Mouse (Mus musculus): ENCODE measurements around the gene Gal.

The Gal gene

DNA sequence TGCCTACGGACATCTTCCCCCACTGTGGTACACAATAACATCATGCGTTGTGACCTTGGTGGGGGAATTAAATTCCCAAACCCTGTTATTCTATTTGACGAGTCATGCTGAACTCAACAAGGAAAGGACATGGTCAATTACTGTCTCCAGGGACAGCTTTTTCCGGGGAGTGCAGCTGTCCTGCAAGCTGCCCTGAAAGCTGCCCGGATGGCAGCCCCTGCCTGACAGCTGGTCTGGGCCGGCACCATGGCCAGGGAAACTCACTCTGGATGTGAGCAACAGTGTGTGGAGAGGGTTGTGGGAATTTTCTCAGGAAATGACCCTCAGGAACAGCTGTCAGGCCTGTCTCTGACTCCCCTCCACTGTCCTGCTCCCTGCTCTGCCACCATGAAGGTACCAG is 8.1 kb upstream of the Gal start:
- DNase-seq (ENCODE audit: low spot score in 2 of 2), result no peak

DNA sequence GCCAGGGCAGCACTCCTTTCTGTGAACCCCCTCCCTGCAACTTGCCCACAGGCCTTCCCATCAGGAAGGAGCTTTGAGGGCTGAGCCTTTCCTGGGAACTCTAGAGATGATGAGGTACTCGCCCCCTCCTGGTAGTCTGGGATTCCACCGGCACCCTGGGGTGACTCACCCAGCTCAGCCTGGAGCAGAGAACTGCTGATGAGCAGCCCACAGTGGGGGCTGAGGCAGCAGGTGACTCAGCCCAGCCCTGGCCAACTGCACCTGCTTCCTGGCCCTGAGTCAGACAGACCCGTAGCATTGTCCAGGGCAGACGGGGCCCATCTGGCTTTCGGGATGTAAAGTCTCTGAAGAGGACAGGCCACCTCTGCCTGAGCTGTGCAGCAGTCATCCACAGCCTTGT is 4.9 kb upstream of the Gal start:
- DNase-seq (ENCODE audit: low spot score in 2 of 2), result peak; percentile 59 to 64

DNA sequence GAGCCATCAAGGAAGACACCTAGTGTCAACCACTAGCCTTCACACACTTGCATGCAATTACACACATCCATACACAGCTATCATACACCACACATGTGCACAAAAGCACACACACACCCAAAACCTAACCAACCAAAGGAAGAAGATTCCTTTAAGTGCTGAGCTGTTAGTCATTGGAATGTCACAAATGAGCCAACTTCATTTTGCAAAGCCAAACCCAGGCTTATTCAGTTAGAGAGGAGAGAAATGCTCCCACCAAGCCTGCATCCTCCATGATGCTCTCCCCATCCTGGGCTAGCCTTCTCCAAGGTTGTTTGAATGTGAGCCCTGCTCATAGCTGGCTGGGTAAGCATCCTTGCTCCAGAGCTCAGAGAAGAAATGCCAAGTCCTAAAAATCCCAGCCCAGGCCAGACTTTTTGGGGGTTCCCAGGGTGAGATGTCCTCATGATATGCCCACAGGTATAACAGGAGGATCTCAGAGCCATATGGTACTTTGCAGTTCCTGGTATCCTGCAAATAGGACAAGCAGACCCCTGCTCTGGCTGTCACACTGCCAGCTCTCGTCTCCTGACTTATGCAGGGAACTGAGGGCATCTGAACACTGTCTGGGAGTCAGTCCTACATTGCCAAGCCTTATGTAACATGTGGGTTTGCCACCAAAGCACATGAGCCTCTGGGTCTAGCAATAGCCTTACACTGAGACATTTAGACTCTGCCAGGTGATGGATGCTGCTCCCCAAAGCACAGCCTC is 8.6 kb downstream of the Gal start:
- no peak for DNase-seq (ENCODE audit: low spot score in 2 of 2)

DNA sequence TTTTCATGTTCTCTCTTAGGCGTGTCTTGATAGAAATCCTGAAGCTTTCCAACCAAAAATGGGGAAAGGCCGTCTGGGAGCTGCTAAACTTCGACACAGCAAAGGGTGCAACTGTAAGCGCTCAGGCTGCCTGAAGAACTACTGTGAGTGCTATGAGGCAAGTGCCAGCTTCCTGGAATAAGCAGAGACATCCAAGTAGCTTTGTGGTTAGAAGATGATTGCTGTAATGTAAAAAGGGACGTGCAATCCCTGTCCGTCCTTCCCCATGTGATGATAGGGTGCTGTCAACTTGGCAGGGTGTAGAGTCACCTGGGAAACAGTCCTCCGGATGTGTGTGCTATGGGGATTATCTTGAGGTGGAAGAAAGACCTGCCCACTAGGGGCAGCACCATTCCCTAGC is 10.3 kb downstream of the Gal start:
- DNase-seq (ENCODE audit: low spot score in 2 of 2), result no peak

DNA sequence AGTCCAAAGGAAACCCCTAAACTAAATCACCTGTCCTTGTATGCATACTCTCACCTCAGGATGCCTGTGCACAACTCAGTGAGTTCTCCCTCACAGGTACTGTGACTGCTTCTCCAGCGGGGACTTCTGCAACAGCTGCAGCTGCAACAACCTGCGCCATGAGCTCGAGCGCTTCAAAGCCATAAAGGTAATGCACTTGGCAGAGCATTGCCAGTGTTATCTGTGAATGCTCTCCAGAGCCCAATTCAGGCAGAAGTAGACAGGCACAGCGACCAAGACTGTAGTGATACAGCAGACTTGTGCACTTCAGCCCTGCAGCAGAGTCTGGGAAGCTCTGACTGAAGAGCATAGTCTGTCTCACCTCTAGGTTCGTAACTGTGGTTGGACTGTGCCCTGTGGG is 12.0 kb downstream of the Gal start:
- no peak for DNase-seq (ENCODE audit: low spot score in 2 of 2)

DNA sequence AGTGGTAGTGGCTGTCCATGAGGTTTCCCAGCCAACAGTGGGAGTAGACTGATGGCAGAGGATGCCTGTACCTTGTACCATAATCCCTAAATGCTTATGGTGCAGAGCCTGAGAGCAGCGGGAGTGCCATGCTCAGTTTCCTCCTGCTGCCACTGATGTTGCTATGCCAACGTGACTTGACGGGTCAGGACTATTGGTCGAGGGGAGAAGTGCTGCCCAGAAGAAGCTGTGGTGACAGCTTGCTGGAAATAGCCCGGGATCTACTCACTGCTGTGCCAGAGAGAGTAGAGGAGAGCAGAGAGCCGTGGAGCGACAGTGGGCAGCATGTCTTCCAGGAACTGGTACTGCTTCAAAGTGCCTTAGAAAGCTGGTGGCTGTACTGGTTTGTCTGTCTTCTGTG is 12.4 kb downstream of the Gal start:
- no peak for DNase-seq (ENCODE audit: low spot score in 2 of 2)

DNA sequence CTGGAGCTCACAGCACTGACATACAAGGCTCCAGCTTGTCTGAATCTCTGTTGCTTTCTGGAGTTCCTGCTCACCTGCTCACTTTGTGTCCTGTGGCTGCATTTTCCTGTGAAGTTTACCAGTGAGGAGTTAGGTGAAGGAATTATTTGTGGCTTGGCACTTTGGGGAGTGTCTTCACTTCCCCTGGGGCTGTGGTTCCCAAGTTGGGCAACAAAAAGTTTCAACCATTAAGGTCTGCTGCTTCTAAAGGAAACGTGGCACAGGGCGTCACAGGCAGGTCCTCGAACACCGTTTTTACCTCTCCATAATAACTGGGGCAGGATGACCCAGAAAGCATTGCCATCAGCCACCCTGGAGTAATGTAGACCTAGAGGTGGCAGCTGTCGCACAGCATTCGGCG is 12.8 kb downstream of the Gal start:
- DNase-seq (ENCODE audit: low spot score in 2 of 2), result no peak

DNA sequence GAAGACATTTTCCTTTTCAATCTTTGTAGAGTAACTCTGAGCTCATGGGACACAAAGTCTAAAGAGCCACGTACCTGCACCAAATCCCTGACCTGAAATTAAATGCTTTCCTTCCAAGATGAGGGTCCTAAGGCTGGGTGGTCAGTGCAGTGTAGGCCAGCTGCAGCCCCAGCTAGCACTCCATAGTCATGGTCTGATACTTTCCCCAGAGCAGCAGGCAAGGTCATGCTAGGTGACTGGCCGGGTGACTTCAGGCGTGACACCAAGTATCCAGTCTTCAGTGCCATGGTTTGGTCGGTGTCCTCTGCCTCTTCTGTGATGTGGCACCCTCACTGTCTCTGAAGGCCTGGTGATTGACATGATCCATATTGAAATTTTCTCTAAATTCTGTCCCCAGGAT is 14.3 kb downstream of the Gal start:
- no peak for DNase-seq (ENCODE audit: low spot score in 2 of 2)

DNA sequence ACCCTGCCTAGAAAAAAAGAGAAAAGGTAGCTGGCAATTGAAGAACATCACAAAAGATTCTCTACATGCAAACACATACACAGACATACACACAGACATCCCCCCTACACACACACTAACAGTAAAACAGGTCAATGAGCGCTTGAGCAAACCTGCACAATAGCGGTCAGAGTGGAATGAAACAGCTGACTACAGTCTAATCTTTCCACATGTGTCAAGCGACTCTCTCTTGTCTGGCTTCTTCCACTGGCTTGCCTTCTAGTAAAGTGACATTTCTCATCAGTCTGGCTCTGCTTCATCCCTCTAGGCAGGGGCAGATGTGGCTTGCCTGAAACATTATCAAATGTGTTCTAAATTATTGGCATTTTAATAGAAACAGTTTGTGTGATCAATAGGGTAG is 20.1 kb downstream of the Gal start:
- DNase-seq (ENCODE audit: low spot score in 2 of 2), result no peak

DNA sequence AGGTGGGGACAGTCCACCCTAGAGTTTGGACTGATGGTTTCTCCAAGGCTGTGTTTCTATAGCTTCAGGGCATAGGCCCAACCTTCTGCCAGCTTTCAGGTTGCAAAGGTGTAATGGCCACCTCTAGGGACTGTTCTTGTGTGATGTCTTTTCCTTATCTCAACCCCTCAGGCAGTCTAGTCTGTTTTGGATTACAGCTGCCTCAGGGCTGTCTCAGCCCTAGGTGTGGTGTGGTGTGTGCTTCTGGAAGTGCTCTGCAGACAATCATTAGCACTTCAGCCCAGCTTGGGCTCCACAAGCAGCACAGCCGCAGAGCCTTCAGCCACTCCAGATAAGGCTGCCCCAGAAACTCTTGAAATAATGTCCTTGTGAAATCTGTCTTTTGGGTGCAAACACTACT is 22.0 kb downstream of the Gal start:
- no peak for DNase-seq (ENCODE audit: low spot score in 2 of 2)

DNA sequence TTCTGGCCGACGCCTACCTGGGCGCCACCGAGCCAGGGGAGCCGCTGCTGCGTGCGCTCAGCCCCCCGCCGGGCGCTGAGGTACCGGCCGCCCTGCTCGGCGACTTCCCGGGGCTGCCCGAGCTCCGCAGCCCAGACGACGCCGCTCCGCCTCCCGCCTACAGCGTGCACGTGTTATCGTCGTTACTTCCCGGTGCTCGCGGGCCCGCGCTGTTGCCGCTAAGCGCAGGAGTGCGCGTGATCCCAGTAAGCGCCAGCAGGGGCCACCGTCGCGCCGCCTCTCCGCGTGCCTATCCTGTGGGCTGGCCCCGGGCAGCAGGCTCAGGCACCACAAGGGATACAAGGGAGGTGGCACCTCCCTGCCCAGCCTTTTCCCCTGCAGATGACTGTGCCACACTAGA is 25.3 kb downstream of the Gal start:
- DNase-seq (ENCODE audit: low spot score in 2 of 2), result peak; percentile 83 to 86

DNA sequence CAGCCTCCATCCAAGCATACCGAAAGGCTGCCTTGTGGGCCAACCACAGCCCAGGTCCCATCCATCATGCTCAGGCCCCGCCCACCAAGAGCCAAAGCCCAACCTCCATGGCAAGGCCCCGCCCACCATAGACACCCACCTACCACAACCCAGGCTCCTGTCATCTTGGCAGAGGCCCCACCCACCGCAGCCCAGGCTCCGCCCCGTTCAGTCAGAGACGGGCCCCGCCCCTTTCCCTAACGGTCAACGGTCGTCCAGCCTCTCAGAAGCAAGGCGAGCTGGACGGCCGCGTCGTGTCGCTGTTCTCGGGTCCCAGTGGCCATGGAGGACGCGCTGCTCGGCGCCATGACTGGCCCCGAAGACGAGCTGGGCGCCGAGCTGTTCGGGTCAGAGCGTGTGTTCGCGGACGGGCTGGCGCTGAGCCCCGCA is 25.7 kb downstream of the Gal start, which contains the start of gene Tesmin:
Tesmin (plus strand) TSS at position 229 of the 429 bp plus-strand sequence.
- DNase-seq (ENCODE audit: low spot score in 2 of 2), result peak; percentile 38 to 59

DNA sequence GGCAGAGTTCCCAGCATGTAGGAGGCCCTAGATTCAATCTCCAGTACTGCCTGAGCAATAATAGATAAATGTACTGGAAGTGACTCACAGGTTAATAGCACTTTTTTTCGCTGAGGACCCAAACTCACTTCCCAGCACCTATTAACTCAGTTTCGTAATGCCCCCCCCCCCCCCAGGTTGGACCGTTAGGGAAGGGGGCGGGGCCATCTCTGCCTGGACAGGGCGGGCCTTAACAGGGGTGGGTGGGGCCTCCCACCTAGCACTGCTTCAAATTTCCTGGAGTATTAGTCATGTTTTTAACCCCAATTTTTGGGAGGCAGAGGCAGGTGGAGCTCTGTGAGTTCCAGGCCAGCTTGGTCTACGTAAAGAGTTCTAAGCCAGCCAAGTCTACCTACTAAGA is 26.3 kb downstream of the Gal start:
- no peak for DNase-seq (ENCODE audit: low spot score in 2 of 2)

DNA sequence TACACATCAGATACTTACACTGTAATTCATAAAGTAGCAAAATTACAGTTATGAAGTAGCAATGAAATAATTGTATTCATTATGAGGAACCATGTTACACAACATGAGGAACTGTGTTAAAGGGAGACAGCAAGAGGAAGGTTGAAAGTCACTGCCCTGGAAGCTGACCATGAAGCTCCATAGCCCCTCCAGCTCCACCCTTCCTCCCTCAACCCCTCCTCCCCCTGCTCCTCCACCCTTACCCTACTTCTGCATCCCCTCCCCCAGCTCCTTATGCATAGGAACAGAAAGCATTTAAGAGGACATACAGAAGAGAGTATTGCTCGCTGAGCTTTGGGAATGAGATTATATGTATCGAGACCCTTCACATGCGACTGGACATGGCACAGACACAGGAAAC is 35.7 kb downstream of the Gal start:
- DNase-seq (ENCODE audit: low spot score in 2 of 2), result no peak

DNA sequence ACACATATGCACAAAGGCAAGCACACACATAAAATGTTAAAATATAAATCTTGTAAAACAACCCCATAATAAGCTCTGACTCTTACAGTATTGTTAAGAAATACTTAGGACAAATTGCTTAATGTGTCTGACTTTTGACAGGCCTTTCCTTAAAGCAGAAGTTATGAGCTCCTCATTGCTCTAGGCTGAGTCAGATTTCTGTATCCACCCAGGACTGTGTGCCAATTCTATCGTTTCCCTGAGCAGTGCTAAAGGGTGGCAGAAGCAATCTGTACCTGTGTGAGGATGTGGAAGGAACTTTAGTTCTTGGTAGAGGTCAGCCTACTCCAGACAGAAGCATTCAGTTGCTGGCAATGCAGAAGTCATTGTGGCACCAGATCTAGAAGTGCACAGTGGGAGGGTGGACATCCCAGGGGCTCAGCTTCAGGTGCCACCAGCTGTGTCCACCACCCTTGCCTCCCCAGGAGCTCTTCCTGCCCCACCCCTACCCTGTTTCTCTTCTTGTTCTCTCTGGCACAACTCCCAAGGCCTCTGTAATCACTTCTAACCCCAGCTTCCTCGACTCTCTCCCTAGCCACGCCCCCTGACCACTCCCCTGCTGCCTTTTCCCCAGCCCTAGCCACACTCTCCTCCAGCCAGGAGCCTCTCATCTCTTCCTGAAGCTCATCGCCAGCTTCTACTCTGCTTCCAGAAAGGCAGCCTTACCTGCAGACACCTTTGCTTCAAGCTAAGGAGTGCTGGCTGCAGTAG is 37.2 kb downstream of the Gal start:
- no peak for DNase-seq (ENCODE audit: low spot score in 2 of 2)

DNA sequence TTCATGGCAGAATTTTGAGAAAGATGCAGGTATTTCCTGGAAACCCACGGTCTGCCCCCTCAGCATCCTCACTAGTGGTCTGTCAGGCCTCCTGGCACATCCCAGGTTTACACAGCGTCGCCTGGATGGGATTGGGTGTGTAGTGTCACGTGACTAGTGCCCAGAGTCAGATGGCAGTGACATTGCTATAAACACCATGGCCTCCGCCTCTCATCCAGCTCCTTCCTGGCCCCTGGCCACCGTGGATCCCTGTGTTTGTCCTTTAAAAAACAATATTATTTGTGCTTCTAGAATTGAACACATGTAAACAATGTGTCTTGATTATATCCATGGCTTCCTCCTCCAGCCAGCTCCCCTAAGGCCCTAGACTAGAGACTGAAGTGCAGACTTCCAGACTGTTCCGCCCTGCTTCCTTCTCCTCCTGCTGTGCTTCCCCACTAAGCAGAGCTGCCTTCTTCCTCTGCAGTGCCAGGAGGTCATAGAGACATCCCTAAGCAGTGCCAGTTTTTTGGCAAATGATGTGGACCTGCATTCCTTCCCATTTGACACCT is 38.3 kb downstream of the Gal start:
- no peak for DNase-seq (ENCODE audit: low spot score in 2 of 2)

DNA sequence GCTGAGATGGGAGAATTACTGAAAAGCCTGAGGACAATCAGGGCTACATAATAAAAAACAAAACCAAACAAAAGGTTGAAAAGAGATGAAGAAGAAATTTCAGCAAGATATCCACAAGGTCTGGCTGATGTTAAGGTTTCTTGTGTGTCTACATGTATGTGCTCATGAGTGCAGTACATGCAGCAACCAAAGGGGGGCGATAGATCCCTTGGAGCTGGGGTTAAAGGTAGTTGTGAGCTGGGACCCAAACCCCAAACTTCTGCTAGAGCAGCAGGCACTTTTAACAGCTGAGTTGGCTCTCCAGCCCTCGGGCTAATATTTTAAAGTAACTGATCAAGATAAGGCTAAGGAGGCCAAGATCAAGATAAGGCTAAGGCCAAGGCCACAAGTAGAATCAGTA is 40.3 kb downstream of the Gal start:
- DNase-seq (ENCODE audit: low spot score in 2 of 2), result no peak

DNA sequence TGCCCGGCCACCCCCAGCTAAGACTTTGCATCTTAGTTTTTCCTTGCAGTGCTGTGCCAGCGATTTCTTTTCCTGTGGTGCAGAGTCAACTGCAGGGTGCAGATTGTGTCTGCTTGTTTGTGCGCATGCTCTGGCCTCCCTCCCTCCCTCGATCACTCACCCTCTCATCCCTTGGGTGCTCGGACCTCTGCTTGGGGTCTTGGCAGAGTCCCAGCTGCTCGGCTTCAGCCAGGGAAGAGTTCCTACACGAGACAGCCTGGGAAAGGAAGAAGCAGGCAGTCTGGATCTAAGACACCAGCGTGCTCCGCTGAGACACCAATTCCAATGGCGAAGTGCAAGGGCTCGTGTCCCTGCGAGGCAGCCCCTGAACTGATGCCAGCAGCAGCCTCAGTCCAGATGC is 41.0 kb downstream of the Gal start:
- no peak for DNase-seq (ENCODE audit: low spot score in 2 of 2)

DNA sequence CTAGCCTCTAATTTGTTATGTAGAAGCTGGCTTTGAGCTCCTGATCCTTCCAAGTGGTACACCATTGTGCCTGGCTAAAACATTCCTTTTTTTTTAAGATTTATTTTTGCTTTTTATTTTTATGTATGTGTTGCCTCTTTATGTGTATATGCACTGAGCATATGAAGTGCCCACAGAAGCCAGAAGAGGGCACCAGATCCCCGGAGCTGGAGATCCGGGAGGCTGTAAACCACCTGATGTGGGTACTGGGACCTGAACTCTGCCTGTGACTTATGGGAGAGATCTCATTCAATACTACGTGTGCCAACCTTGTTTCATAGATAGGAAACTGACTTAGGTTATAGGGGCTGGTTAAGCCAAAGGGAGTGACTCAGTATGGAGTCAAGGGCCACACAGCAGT is 46.1 kb downstream of the Gal start:
- DNase-seq (ENCODE audit: low spot score in 2 of 2), result no peak

DNA sequence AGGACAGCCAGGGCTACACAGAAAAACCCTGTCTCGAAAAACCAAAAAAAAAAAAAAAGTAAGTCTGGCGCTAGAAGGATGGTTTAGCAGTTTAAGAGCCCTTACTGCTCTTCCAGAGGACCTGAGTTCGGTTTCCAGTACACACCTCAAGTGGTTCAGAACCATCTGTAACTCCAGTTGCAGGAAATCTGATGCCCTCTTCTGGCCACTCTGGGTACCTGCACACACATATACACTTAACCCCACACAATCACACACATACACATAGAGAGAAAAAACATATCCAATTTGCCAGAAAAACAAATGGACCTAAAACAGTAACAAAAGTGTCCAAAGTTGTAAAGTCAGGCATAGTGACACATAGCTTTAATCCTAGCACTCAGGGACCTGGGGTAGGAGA is 49.3 kb downstream of the Gal start:
- no peak for DNase-seq (ENCODE audit: low spot score in 2 of 2)

DNA sequence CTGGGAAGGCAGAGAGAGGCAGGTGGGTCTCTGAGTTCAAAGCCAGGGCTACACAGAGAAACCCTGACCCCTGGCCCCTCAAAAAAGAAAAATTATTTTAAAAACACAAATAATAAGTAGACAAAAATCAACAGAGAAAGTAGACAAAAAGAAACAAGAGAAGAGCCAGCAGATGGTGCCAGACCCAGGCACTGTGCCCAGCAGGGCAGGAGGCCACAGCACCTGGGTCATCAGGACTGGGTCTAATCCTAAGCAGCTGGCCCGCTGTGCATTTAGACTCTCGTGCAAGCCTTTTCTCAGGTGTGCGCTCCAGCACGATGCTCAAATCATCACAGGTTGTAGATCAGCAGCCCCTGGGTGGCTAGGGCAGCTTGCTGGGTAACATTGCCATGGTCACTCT is 50.8 kb downstream of the Gal start:
- no peak for DNase-seq (ENCODE audit: low spot score in 2 of 2)
